Mouse (Mus musculus) heart, adult 11 months (tissue): ENCODE data around the gene Tas2r135.

Experiments used
- DNase-seq: peaks from one replicate; pipeline ENCODE4 v3.0.0; 2022

Tas2r135 gene

DNA sequence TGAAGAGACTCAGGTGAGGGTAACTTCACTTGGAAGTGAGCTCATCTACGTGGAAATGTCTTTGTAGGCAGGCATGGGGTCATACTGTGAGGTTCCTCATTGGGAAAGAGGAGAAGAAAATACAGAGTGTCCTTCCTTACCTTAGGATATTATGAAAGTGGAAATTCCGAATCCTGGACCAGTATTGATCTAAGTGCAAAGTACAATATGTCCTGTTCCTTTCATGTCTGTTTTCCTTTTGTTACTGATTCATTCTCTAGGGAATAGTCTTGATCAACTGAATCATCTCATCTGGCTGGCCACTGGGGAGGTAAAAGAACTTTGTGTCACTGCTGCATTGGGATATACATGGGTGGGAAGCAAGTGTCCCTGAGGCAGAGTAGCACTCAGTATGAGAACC is 30.3 kb downstream of the Tas2r135 start:
- DNase-seq, result no peak

DNA sequence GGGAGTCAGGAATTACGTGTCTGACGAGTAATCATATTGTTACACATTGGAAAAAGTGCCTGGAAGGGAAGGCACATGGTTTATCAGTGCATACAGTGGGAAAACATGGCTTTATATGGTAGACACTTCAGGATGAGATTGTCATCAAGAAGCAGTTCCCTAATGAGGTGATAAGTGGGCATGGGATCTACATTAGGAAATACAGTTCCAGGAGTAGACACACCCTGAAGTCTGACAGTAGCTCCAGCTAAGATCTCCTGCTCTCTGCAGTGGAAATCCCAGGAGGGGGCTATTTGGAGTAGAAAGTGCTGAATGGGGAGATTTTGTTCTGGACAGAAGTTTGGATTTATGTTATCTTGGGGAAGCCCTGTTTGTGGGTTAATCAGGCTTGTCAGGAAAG is 36.2 kb downstream of the Tas2r135 start:
- DNase-seq, result no peak

DNA sequence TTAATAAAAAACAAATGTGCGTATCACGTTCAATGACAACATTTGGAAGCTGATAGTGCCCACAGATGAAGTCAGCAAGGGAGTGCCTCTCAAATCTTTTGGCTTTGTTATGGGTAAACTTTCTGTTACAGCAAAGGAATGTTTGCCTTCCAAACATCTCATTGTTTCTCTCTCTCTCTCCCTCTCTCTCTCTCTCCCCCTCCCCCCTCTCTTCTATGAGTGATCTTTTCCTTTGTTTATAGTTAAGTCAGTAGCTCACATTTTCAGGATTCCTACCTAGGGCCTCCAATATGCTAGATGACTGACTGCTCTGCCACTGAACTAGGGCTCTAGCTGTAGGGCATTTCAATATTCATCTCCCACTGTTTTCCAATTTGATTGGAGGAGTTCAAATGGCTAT is 39.3 kb downstream of the Tas2r135 start:
- DNase-seq, result no peak

DNA sequence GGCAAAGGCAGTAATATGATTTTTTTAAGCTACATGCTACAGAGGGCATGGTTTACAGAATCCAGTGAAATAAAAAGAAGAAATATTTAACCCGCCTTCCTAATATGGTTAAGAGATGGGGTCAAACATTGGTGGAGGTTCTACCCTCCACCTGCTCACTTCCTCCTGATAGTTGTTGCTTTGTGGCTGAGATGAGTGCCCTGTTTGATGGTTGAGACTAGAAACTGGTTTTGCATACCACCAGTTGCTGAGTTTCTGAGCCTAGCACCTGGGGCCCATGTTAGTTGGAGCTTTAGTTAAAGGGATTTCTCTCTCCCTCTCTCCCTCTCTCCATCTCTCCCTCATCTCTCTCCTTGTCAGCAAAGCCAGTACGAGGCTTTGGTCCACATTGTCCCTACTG is 42.1 kb downstream of the Tas2r135 start:
- no peak for DNase-seq
